Mouse (Mus musculus) cerebellum, postnatal 4 days (tissue): ENCODE data around the gene Tcf3.

ENCODE experiments used
- DNase-seq, 2 experiments: peaks; one replicate each; pipeline ENCODE4 v3.0.0; 2022; ENCODE audit warnings: low spot score in 2 of 2, mixed read lengths in 1 of 2

The Tcf3 gene

GRCm38 (mm10) chr10:80385811-80386734, 47.4 kb downstream of the Tcf3 start:
- DNase-seq, result peak in 1 of 2 experiments; percentile 61

- DNase-seq, result peak in 1 of 2 experiments; percentile 71
Observed at GRCm38 (mm10) chr10:80385310-80385709, 48.1 kb downstream of the Tcf3 start.

GRCm38 (mm10) chr10:80384709-80385108, 48.7 kb downstream of the Tcf3 start:
- no peak for DNase-seq

DNA sequence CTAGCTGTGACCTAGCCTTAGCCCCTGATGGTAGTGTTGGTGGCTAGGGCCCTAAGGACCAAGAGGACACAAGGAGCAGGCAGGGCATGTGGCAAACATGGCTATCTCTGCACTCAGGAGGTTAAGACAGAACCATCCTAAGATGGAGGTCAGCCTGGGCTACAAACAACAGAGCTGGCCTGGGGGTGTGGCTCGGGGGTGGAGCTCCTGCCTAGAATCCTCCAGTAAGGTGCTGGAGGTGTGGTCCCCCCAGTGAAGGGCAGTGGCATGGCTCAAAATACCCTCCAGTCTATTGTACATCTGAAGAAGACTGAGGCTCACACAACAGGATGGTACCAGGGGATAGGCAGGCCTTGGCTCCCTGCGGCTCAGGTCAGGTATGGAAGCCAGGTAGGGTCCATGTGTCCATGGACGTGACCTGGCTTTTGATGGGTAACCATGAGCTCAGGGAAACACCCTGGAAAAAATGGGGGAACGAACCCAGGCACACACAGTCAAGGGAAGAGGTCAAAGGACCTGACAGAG, 49.3 kb downstream of the Tcf3 start:
- DNase-seq, result no peak

DNA sequence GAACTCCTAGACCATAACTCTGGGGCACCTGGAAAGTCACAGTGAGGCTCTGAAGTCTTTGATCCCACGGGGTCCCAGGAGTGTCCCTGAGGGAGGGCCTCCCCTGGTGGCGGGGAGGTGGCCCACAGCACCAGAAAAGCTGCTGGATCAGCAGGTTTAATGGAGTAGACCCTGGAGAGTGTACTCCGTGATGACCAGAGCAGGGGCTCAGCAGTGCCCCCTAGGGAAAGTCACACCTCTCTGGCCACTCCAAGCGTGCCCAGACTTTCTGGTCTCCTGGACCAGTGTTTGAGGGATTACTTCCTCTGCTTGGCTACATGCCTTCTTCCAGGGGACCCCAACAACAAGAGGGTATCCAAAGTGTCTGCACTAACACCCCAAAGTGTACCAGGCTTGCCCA, 50.0 kb downstream of the Tcf3 start:
- DNase-seq, result no peak

DNA sequence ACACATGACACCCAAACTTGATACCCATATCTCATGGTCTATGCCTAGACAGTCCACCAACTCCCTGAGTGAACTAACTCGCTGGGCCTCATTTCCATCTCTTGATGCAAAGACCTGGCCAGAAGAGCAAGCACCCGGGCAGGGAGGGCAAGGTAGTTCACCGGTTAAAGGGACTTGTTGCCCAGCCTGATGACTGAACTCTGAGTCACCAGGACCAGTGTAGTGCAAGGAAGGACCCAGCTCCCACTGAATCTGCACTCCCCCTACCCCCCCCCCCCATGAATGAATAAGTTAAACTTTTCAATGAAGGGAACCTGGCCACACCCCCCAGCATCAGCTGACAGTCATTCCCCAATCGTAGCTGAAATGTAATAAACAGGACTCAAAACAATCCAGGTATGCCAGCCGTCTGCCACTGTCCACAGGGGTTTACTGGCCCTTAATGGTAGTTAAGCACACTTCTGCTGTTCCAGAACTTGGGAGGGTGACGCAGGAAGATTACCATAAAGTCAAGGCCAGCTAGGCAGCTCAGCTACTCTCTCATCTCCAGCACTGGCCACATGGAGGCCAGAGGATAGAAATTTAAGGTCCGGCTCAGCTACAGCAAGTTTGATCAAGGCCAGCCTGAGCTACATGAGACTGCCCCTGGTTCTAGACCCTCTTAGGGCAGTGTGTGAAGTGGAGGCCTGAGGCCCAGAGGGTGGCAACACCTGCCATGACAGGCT, 50.6 kb downstream of the Tcf3 start:
- DNase-seq, result no peak

DNA sequence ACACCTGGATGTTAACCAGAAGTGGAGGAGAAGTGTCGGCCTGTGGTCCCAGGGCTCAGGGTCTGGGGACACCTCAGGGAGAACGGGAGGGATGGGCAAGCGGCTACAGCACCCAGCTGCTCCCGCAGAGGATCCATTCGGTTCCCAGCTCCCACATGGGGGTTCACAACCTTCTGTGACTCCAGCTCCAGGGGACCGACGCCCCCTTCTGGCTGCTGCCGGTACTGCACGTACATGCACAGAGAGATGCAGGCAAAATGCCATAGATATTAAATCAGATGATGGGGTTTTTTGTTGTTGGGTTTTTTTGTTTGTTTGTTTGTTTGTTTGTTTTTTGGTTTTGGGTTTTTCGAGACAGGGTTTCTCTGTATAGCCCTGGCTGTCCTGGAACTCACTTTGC, 55.7 kb downstream of the Tcf3 start:
- DNase-seq, result peak in 1 of 2 experiments; percentile 61

GRCm38 (mm10) chr10:80376160-80376559, 57.3 kb downstream of the Tcf3 start:
- peak; percentile 93 to 96 for DNase-seq

GRCm38 (mm10) chr10:80374063-80374462, 59.4 kb downstream of the Tcf3 start:
- DNase-seq, result peak in 1 of 2 experiments; percentile 80

DNA sequence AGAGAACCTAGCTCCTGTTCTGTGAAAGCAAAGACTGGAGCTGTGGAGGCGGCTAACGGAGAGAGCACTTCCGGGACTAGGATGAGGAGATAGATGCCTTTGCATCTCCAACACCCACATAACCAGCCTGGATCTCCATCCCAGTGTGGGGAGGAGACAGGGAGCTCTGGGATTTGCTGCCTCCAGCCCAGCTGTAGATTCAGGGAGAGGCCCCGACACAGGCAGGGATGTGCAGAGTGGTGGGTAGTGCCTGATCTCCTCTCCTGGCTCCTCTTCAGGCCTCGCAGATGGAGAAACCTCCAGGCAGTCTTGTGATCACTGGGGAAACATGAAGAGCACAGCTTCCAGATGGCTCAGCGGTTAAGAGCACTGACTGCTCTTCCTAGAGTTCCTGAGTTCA, 60.7 kb downstream of the Tcf3 start:
- no peak for DNase-seq

DNA sequence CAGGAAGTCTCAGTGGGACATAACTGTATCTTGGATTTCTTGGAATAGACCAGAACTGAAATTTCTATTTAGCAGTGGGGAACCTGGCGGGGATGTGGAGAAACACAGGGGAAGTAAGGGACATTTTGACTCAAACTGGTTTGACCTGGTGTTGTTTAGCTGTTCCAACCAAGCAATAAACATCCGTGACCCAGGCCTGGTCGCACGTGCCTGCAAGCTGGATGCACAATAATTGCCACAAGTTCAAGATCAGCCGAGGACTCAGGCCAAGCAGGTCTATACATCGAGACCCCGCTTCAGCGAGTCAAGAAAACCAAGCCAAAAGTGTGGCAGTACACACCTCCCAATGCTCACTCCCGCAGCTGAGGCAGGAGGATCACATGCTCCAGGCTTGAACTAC, 61.5 kb downstream of the Tcf3 start:
- DNase-seq, result no peak

GRCm38 (mm10) chr10:80371411-80371966, 62.0 kb downstream of the Tcf3 start:
- DNase-seq, result peak in 1 of 2 experiments; percentile 48

DNA sequence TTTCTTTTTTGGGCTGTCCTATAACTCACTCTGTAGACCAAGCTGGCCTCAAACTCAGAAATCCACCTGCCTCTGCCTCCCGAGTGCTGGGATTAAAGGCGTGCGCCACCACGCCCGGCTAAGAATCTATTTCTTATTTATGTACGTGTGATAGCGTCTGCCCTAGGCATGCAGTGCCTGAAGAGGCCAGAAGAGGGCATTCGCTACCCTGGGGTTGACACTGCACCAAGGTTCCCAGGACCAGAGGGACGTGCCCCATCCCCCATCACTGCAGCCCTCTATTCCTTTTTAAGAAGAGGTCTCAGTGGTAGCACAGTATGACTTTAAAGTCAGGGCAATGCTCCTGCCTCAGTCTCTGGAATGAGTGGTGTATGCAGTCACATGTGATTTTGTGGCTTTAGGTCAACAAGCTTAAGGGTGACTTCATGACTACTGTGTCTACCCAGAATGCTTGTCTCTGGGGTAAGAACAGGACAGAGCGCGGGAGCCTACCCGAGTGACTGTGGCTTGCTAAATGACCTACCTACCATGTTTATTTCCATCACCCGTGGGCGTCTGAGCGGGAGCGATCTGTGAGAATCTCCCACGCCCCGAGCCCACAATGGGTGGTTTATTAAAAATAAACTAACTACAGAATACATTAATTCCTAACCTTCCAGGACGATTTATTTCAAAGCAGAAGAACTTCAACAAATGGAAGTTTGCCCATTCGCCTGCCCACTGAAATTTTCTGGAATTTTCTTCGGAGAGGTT, 63.3 kb downstream of the Tcf3 start:
- no peak for DNase-seq

DNA sequence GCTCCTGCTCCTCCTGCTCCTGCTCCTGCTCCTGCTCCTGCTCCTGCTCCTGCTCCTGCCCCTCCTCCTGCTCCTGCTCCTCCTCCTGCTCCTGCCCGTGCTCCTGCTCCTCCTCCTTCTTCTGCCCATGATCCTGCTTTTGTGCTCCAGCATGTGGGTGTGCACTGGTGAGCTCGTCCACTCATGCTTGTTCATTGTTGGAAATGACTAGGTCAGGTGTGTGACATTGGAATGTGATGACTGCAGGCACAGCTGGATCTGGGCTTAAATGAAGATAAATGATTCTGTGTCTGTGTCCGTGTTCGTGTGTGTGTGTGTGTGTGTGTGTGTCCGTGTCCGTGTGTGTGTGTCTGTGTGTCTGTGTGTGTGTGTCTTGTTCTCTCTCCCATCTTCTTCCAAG, 65.1 kb downstream of the Tcf3 start:
- no peak for DNase-seq

GRCm38 (mm10) chr10:80367954-80368353, 65.5 kb downstream of the Tcf3 start:
- DNase-seq, result no peak

DNA sequence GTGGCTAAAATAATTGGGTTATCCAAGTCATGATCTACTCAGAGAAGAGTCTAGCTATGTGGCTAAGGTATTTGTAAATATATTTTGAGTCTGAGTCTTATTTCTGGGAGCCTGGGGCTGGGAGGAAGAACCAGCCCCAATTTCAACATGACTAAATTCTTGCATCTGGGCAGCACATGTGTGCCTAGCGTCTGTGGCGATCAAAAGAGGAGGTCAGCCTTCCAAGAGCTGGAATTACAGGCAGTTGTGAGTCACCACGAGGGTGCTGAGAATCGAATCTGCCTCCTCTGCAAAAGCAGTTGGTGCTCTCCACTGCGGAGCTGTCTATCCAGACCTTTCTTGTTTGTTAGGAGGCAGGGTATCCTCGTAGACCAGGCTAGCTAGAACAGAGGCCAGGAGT, 67.7 kb downstream of the Tcf3 start:
- no peak for DNase-seq

DNA sequence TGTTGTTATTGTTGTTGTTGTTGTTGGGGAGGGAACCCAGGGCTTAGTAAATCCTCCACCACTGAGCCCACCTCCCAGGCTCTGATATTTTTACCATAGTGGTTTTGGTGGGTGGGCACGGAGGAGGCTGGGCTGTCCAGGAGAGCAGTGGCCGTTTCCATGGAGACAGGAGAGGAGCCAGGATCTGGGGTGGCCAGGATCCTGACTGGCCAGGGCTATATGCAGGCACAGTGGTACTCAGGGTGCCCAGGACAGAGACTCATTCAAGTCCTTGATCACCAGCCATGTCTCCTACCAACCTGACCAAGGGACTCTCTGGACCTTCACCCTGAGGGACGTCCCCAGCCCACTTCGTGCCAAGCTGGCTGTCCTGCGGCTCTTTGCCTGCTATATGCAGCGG, 69.7 kb downstream of the Tcf3 start:
- no peak for DNase-seq
